Mouse (Mus musculus): ENCODE data around the gene Zfr2.

GRCm38 (mm10) chr10:81240876-81241275 is 7.9 kb downstream of the Zfr2 start:
- TF ChIP-seq TAL1 (conservative IDR thresholded peaks at IDR 0.05; ENCODE audit: low read depth, low read length), result no peak
- TF ChIP-seq CTCF (IDR thresholded peaks at IDR 0.05; ENCODE audit: low read depth, low read length), result peak; percentile 19; the same call in 1 of the 2 replicates
- no peak for TF ChIP-seq GATA1 (IDR thresholded peaks at IDR 0.05; ENCODE audit: borderline replicate concordance, low read length)
